Comparison of ENCODE assay signal across 14 mouse cellular contexts in genomic region chr2:29451368-29451999, GRCm38 (mm10).
DNase-seq lines count a peak whose midpoint lies in the region; ATAC-seq and TF ChIP-seq lines count a peak whose summit lies in the region.
"Had no signal": no experiment of that assay in that cellular context is flagged by ENCODE, and none has a peak within 500 bp of the region (broad histone marks: within the 10 kb centered on the region; RNA-seq: fewer than 3 reads in every experiment).

No protein-coding gene starts in this region.

- no peak overlapping the region for H3K27ac ChIP-seq in stomach, postnatal 0 days (replicated peaks)
- H3K27ac ChIP-seq: heart, embryonic 15.5 days; liver, embryonic 14.5 days had no signal

- no peaks in the 10 kb centered on the region for H3K4me1 ChIP-seq in stomach, postnatal 0 days (replicated peaks; ENCODE audit: control insufficient read depth, insufficient read depth)

- no peak overlapping the region for H3K4me2 ChIP-seq in stomach, postnatal 0 days (replicated peaks; ENCODE audit: low read depth)
- H3K4me2 ChIP-seq: heart, embryonic 15.5 days had no signal

- no peaks in the 10 kb centered on the region for H3K36me3 ChIP-seq in stomach, postnatal 0 days (ENCODE audit: control insufficient read depth, insufficient read depth, low read length)
- H3K36me3 ChIP-seq: heart, embryonic 15.5 days had no signal

- peak; percentile 24; the same call in 1 of the 2 replicates for ATAC-seq in stomach, postnatal 0 days (ENCODE audit: low FRiP score, low TSS enrichment)

- WGBS in stomach, postnatal 0 days: 54% methylated on average over 14 of the region's 14 CpGs

- H3K27me3 ChIP-seq in stomach, postnatal 0 days (ENCODE audit: control insufficient read depth, insufficient read depth, low read length): no peaks in the 10 kb centered on the region
- H3K27me3 ChIP-seq: heart, embryonic 15.5 days had no signal

- DNase-seq in layer of hippocampus, adult 18-20 months (ENCODE audit: low spot score in 2 of 2): peak; percentile 60 to 82
- DNase-seq in layer of hippocampus, adult 11-12 months (ENCODE audit: low spot score): no peak
- DNase-seq in right cerebral cortex, adult 18-20 months: peak; percentile 57
- DNase-seq in right cerebral cortex, postnatal 4 days: no peak
- peak; percentile 68 to 83 for DNase-seq in left cerebral cortex, postnatal 14 days (ENCODE audit: low spot score in 2 of 2)
- no peak for DNase-seq in stomach, postnatal 0 days (ENCODE audit: low spot score)
- DNase-seq in heart, postnatal 14 days: no peak
- DNase-seq in cerebellum, adult 11-12 months: no peak
- DNase-seq: adrenal gland, postnatal 10 days; cerebellum, adult 2 months; gastrocnemius, postnatal 36 days; kidney, adult 11 months had no signal

- H3K9ac ChIP-seq in stomach, postnatal 0 days (ENCODE audit: low read length): no peak overlapping the region
- H3K9ac ChIP-seq: heart, embryonic 15.5 days; liver, embryonic 14.5 days had no signal

- no peak overlapping the region for H3K4me3 ChIP-seq in stomach, postnatal 0 days (ENCODE audit: low read depth, low read length)
- H3K4me3 ChIP-seq: heart, embryonic 15.5 days had no signal

- intact Hi-C loops in left cerebral cortex, postnatal 14 days (cut with DNase I): no loop called here
- intact Hi-C loops in heart, postnatal 14 days (cut with DNase I): no loop called here

- TF ChIP-seq CTCF in stomach, postnatal 0 days (IDR thresholded peaks at IDR 0.05; ENCODE audit: low read depth): no peak

- H3K9me3 ChIP-seq in stomach, postnatal 0 days (ENCODE audit: control insufficient read depth, low read length): no peaks in the 10 kb centered on the region
- H3K9me3 ChIP-seq: heart, embryonic 15.5 days had no signal

- TF ChIP-seq EP300 in stomach, postnatal 0 days (optimal IDR thresholded peaks at IDR 0.05): no peak

Comparison
In these comparisons a context has a peak if more than half of its experiments do, and no peak if none do; other contexts are left out.
1. DNase-seq: peak in layer of hippocampus, adult 18-20 months (2 of 2), right cerebral cortex, adult 18-20 months (single experiment) and left cerebral cortex, postnatal 14 days (2 of 2); none in layer of hippocampus, adult 11-12 months (single experiment), right cerebral cortex, postnatal 4 days (single experiment), stomach, postnatal 0 days (single experiment), heart, postnatal 14 days (0 of 2) and cerebellum, adult 11-12 months (single experiment).